Comparison of ENCODE assay signal across 1 mouse cellular context in the genomic region with DNA sequence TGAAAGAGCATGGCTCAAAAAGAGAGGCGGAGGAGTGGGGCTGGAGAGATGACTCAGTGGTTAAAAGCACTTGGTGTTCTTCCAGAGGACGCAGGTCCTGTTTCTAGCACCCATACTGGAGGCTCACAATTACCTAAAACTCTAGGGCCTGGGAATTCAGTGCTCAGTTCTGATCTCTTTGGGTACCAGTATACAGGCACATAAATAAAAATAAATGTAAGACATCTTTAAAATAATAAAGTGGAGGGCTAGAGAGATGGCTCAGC.
TF ChIP-seq lines count a peak whose summit lies in the region.

No protein-coding gene starts in this region.

TF ChIP-seq in MEL, 35 proteins besides CTCF, POLR2A, EP300 and RAD21 (continued from another document):
- TF ChIP-seq NELFE (IDR thresholded peaks at IDR 0.05; ENCODE audit: low read depth, low read length) (no peak), GATA1 (IDR thresholded peaks at IDR 0.05; ENCODE audit: low read depth, low read length) (no peak), E2F4 (IDR thresholded peaks at IDR 0.05; ENCODE audit: borderline replicate concordance, low read depth, low read length) (no peak), USF2 (IDR thresholded peaks at IDR 0.05; ENCODE audit: borderline replicate concordance in 1 of 2, insufficient read depth in 1 of 2, low read depth in 1 of 2, low read length in 2 of 2) (no peak), MAX (IDR thresholded peaks at IDR 0.05; ENCODE audit: low read length) (no peak), GABPA (IDR thresholded peaks at IDR 0.05; ENCODE audit: low read depth, low read length) (no peak), BHLHE40 (IDR thresholded peaks at IDR 0.05; ENCODE audit: borderline replicate concordance, low read depth, low read length) (no peak), MYB (IDR thresholded peaks at IDR 0.05; ENCODE audit: low read depth, low read length) (no peak), ZKSCAN1 (IDR thresholded peaks at IDR 0.05; ENCODE audit: low read depth, low read length) (no peak), MEF2A (IDR thresholded peaks at IDR 0.05; ENCODE audit: extremely low read depth, insufficient replicate concordance, low read depth, low read length, poor library complexity, severe bottlenecking) (no peak), ETS1 (IDR thresholded peaks at IDR 0.05; ENCODE audit: low read depth, low read length) (no peak), TCF12 (IDR thresholded peaks at IDR 0.05; ENCODE audit: low read depth, low read length) (no peak), NRF1 (IDR thresholded peaks at IDR 0.05; ENCODE audit: insufficient read depth, low read depth, low read length, poor library complexity, severe bottlenecking) (no peak)
TF ChIP-seq in MEL: peak in this region for 0.
